9 mouse cellular contexts compared by ENCODE assay signal in the genomic region with DNA sequence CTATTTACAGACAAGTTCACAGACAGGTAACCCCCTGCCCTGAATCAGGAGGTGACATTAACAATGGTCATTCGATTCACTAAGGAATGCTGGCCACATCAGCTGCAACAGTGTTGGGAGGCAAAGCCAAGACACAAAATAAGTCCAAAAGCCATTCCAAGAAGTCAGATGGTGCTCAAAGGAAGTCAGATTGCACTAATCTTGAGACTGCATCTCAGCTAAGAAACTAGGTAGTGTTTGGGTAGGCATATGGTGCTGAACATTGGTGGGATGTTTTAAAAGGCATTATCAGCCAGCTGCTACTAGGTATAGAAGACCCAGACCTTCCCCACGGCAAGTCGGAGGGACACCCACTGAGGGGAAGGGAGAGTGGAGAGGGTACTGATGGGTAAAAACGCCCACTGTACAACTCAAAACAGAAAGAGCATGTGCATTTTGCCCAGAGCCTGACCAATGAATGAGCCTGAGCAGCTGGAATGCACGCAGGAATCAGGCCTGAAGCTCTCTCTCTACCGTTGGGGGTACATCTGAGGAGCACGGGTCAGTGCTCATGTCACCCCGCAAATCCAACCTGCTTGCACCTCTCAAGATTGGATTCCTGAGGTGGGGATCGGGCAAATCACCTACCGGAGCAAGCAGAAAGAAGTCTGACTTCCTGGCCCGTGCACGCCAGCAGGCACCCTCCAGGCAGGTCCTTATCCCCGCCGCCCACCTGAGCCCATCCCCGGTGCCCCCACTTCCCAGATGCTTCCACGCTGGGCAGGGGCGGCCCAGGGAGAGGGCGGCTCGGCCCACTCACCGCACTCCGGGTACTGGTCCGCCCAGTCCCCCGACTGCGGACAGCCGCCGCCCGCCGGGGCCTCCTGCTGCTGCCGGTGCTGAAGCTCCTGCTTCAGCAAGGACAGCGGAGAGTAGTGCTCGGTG. TPM values are rescaled to one million over a fixed set of nuclear protein-coding genes. Genes with fewer than 3 reads are reported as not detected.
DNase-seq lines count a peak whose midpoint lies in the region; ATAC-seq and TF ChIP-seq lines count a peak whose summit lies in the region.
"Had no signal": no experiment of that assay in that cellular context is flagged by ENCODE, and none has a peak within 500 bp of the region (broad histone marks: within the 10 kb centered on the region; RNA-seq: fewer than 3 reads in every experiment).

No protein-coding gene starts in this region.

- peak overlapping the region; percentile 95 for H3K4me2 ChIP-seq in limb, embryonic 13.5 days (replicated peaks)

- H3K27me3 ChIP-seq in liver, adult 2 months (ENCODE audit: control insufficient read depth, insufficient read depth, low read length) = no peaks in the 10 kb centered on the region
- no peaks in the 10 kb centered on the region for H3K27me3 ChIP-seq in limb, embryonic 13.5 days

- H3K4me1 ChIP-seq in liver, adult 2 months (ENCODE audit: control insufficient read depth, insufficient read depth, low read length) = peaks cover 13% of the 10 kb centered on the region
- H3K4me1 ChIP-seq in limb, embryonic 13.5 days = peaks cover 24% of the 10 kb centered on the region
- H3K4me1 ChIP-seq in olfactory bulb, adult 2 months (ENCODE audit: control insufficient read depth, insufficient read depth, low read length) = peaks cover 12% of the 10 kb centered on the region; the same call in 1 of the 2 replicates

- no peak for TF ChIP-seq CTCF in liver, adult 2 months (IDR thresholded peaks at IDR 0.05; ENCODE audit: low read depth, low read length)
- no peak for TF ChIP-seq CTCF in olfactory bulb, adult 2 months (IDR thresholded peaks at IDR 0.05; ENCODE audit: insufficient read depth, low read depth, low read length)

- H3K79me2 ChIP-seq in liver, adult 2 months (ENCODE audit: control insufficient read depth, insufficient read depth, low read length) = peaks cover 25% of the 10 kb centered on the region; the same call in 1 of the 2 replicates

- H3K9me3 ChIP-seq in limb, embryonic 13.5 days = no peaks in the 10 kb centered on the region

- TF ChIP-seq POLR2A in liver, adult 2 months (IDR thresholded peaks at IDR 0.05; ENCODE audit: extremely low read depth, insufficient read depth, low read length) = no peak
- TF ChIP-seq POLR2A in olfactory bulb, adult 2 months (IDR thresholded peaks at IDR 0.05; ENCODE audit: insufficient read depth, low read depth, low read length) = no peak

- intact Hi-C loops in gastrocnemius, postnatal 14 days (cut with DNase I; ENCODE audit: low total_unique reads) = no loop called here

- no peak for DNase-seq in liver, adult 2 months (ENCODE audit: extremely low read depth, low read depth, low spot score)
- DNase-seq in liver = no peak
- DNase-seq in NIH3T3 (ENCODE audit: low read depth) = peak; percentile 10
- no peak for DNase-seq in gastrocnemius, postnatal 14 days
- no peak for DNase-seq in layer of hippocampus, postnatal 14 days (ENCODE audit: low spot score in 2 of 2)

- peak overlapping the region; percentile 93 for H3K4me3 ChIP-seq in liver, adult 2 months (ENCODE audit: insufficient read depth, low read depth, low read length)
- peak overlapping the region; percentile 94 for H3K4me3 ChIP-seq in limb, embryonic 13.5 days
- H3K4me3 ChIP-seq in olfactory bulb, adult 2 months (ENCODE audit: insufficient read depth, low read depth, low read length) = peak overlapping the region; percentile 86

- H3K27ac ChIP-seq in liver, adult 2 months (replicated peaks; ENCODE audit: insufficient read depth, low read depth, low read length) = no peak overlapping the region
- no peak overlapping the region for H3K27ac ChIP-seq in limb, embryonic 13.5 days
- no peak overlapping the region for H3K27ac ChIP-seq in olfactory bulb, adult 2 months (ENCODE audit: insufficient read depth, low read depth, low read length)

- H3K36me3 ChIP-seq in liver, adult 2 months (ENCODE audit: control insufficient read depth, insufficient read depth, low read length) = no peaks in the 10 kb centered on the region
- H3K36me3 ChIP-seq in limb, embryonic 13.5 days = peaks cover 8% of the 10 kb centered on the region

- 3% methylated on average over 31 of the region's 31 CpGs for WGBS in liver, adult 2 months
- 3% methylated on average over 30 of the region's 31 CpGs for WGBS in limb, embryonic 13.5 days
- WGBS in olfactory bulb, adult 2 months = 2% methylated on average over 31 of the region's 31 CpGs

- H3K9ac ChIP-seq in liver, adult 2 months (ENCODE audit: low read depth, low read length) = peak overlapping the region; percentile 94
- H3K9ac ChIP-seq in limb, embryonic 13.5 days = peak overlapping the region; percentile 89

- peak; percentile 4 for ATAC-seq in erythroblast, adult 5-6 weeks (replicated peaks; ENCODE audit: low FRiP score, poor library complexity, severe bottlenecking)
- ATAC-seq in limb, embryonic 13.5 days (ENCODE audit: low FRiP score, low read depth) = peak; percentile 64

RNA-seq across cellular contexts. Expression of gene Ttc13, which starts 0.6 kb away (rescaled TPM):
- total RNA-seq in liver, adult 2 months (2014; rRNA removed) = 24.8 and 26.3 TPM in 2 replicates
- polyA plus RNA-seq in liver, adult 2 months (2012; rRNA removed) = 11.8 and 12.3 TPM in 2 replicates
- total RNA-seq in erythroblast, adult 5-6 weeks (2015; ENCODE audit: low replicate concordance) = 13.1 and 15.3 TPM in 2 replicates
- 8.8 and 18.3 TPM in 2 replicates for total RNA-seq in erythroblast, adult 5-6 weeks (2017; ENCODE audit: low replicate concordance)
- 40.3 and 44.3 TPM in 2 replicates for polyA plus RNA-seq in limb, embryonic 13.5 days (2015; fragmentation: Nextera tagmentation; extraction: Ambion mirVana)
- not detected in 2 replicates for polyA plus RNA-seq in olfactory bulb, adult 2 months (2012; ENCODE audit: insufficient read depth, insufficient read length, low replicate concordance, missing spikeins)
- 10 to 100 TPM; 16.9 to 22.3 TPM for total RNA-seq in gastrocnemius, postnatal 14 days (2021)
- 10 to 100 TPM; 51.8 to 54.9 TPM for total RNA-seq in layer of hippocampus, postnatal 14 days (2021)

RNA-seq across cellular contexts. Expression of gene Arv1, which starts 0.7 kb away (rescaled TPM):
- 1.7 and 2.6 TPM in 2 replicates for total RNA-seq in liver, adult 2 months (2014; rRNA removed)
- 4.2 and 6.8 TPM in 2 replicates for polyA plus RNA-seq in liver, adult 2 months (2012; rRNA removed)
- 2.5 TPM in 1 of 2 replicates, not detected in the other for total RNA-seq in erythroblast, adult 5-6 weeks (2015; ENCODE audit: low replicate concordance)
- total RNA-seq in erythroblast, adult 5-6 weeks (2017; ENCODE audit: low replicate concordance) = 1.1 TPM in 1 of 2 replicates, not detected in the other
- 26.0 and 26.6 TPM in 2 replicates for polyA plus RNA-seq in limb, embryonic 13.5 days (2015; fragmentation: Nextera tagmentation; extraction: Ambion mirVana)
- polyA plus RNA-seq in olfactory bulb, adult 2 months (2012; ENCODE audit: insufficient read depth, insufficient read length, low replicate concordance, missing spikeins) = not detected in 2 replicates
- 1 to 10 TPM; 2.8 to 3.3 TPM for total RNA-seq in gastrocnemius, postnatal 14 days (2021)
- total RNA-seq in layer of hippocampus, postnatal 14 days (2021) = 10 to 100 TPM; 11.3 to 13.3 TPM

RNA-seq across cellular contexts. Expression of gene Fam89a, which starts 30.4 kb away (rescaled TPM):
- total RNA-seq in liver, adult 2 months (2014; rRNA removed) = 2.8 and 5.4 TPM in 2 replicates
- 17.4 and 40.4 TPM in 2 replicates for polyA plus RNA-seq in liver, adult 2 months (2012; rRNA removed)
- 1.3 TPM in 1 of 2 replicates, not detected in the other for total RNA-seq in erythroblast, adult 5-6 weeks (2015; ENCODE audit: low replicate concordance)
- not detected in 2 replicates for total RNA-seq in erythroblast, adult 5-6 weeks (2017; ENCODE audit: low replicate concordance)
- polyA plus RNA-seq in limb, embryonic 13.5 days (2015; fragmentation: Nextera tagmentation; extraction: Ambion mirVana) = 3.2 and 3.7 TPM in 2 replicates
- polyA plus RNA-seq in olfactory bulb, adult 2 months (2012; ENCODE audit: insufficient read depth, insufficient read length, low replicate concordance, missing spikeins) = not detected in 2 replicates
- total RNA-seq in gastrocnemius, postnatal 14 days (2021) = under 1 TPM; 0.66 to 1.00 TPM
- under 1 TPM; 0.67 to 0.97 TPM for total RNA-seq in layer of hippocampus, postnatal 14 days (2021)
- total RNA-seq: hematopoietic stem cell, adult 5-6 weeks had no signal

RNA-seq across cellular contexts. Expression of gene 2310022B05Rik, which starts 58.0 kb away (rescaled TPM):
- 3.0 and 4.2 TPM in 2 replicates for total RNA-seq in liver, adult 2 months (2014; rRNA removed)
- 11.8 and 12.0 TPM in 2 replicates for polyA plus RNA-seq in liver, adult 2 months (2012; rRNA removed)
- 16.5 and 19.0 TPM in 2 replicates for total RNA-seq in erythroblast, adult 5-6 weeks (2015; ENCODE audit: low replicate concordance)
- total RNA-seq in erythroblast, adult 5-6 weeks (2017; ENCODE audit: low replicate concordance) = 9.8 and 16.9 TPM in 2 replicates
- polyA plus RNA-seq in limb, embryonic 13.5 days (2015; fragmentation: Nextera tagmentation; extraction: Ambion mirVana) = 26.7 and 30.2 TPM in 2 replicates
- polyA plus RNA-seq in olfactory bulb, adult 2 months (2012; ENCODE audit: insufficient read depth, insufficient read length, low replicate concordance, missing spikeins) = not detected in 2 replicates
- total RNA-seq in gastrocnemius, postnatal 14 days (2021) = 10 to 100 TPM; 21.4 to 25.8 TPM
- total RNA-seq in layer of hippocampus, postnatal 14 days (2021) = 10 to 100 TPM; 94.7 to 99.2 TPM
